Mouse (Mus musculus) ES-Bruce4 (cell line): ENCODE data around the gene Sdhc.

Source experiments
- CTCF ChIP-seq: IDR thresholded peaks from one replicate; pipeline ENCODE4 v1.8.1; 2011; ENCODE audit warnings: low read depth, low read length
- EP300 ChIP-seq: IDR thresholded peaks from 2 replicates; pipeline ENCODE4 v1.6.1; 2011; ENCODE audit warnings: low read depth, low read length; ENCODE audit not compliant: insufficient read depth
- POLR2A ChIP-seq: IDR thresholded peaks from one replicate; pipeline ENCODE4 v1.8.1; 2011; ENCODE audit warnings: low read length; ENCODE audit not compliant: insufficient read depth

- TF ChIP-seq POLR2A (no peak), CTCF (no peak), EP300 (no peak)
These were observed 45.5 kb upstream of the Sdhc start, which contains the start of gene Pcp4l1 for GRCm38 (mm10) chr1:171195887-171196397.
